Mouse (Mus musculus) kidney, postnatal 36 days (tissue): ENCODE measurements at regions not wholly inside any gene's neighbourhood (a gene's known extent, or its start where the extent isn't known, plus 50 kb on each side); places are given as distances from the start of the nearest gene placed in this dataset.
A peak's percentile ranks its signal among the peaks of the same experiment; 100 is the strongest.

Experiments used
- DNase-seq, 2 experiments: peaks; one replicate each; pipeline ENCODE4 v3.0.0; 2021 to 2022; ENCODE audit warnings: mixed read lengths in 2 of 2

DNA sequence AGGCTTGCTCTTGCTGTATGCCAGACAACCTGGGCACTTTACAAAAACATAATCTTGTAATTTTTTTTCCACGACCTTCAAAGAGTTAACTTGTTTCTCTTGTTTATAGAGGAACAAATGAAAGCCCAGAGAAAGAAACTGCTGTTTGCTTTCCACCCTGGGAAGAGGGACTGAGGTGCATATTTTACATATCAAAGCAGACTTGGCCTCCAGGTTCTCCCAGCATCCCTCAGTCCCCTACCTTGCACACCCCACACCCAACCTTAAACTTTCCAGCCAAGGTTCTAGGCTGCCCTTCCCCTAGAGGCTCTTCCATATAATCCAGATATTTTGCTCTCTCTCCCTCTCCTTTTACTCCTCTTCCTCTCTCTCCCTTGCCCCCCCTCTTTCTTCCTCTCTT is 226.0 kb upstream of the Sall1 start:
- no peak for DNase-seq

DNA sequence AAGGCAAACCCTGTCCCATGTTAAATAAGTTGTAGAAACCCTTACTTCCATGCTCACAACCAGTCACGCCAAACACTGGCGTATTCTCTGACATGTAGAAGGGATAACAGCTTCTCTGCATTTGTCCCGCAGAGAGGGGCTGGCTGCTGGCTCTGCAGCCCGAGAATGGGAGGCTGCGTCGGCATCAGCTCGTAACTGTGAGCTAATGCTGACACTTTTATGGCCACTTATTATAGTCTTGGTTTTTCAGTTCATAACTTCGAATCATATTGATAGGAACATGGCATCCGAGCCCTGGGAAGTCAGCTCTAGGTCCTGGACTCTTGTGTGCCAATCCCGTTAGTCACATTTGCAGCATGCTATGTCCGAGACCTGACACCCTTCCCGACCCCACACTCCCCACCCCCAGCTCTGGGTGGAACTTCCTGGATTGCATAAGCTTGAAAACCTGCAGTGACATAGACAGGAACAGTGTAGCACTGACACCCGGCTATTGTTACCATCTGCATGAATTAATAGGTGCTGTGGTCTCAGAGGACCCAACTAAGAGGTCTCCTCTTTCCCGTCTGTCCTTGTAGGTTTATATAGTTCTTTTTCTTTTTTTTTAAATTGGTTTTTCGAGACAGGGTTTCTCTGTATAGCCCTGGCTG is 217.3 kb upstream of the Sall1 start:
- no peak for DNase-seq

- no peak for DNase-seq
Measured at GRCm38 (mm10) chr8:89259881-89260280, 215.9 kb upstream of the Sall1 start.

DNA sequence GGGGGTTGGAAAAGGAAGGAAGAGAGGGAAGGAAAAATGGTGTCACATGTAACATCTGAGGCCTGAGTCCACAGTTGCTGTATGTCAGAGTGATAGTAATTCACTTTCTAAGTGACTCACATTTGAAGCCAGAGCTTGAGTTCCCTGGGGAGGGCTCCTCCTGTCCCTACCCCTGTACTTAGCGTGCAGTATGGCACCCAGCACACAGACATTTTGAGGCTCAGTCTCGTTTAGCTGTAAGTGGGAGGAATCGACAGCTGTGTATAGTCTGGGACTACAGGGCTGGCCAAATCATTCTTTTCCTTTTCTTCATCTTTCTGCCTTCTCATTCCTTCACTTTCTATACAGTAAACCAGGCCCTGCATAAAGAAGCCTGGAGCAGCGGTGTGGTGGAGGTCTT is 202.4 kb upstream of the Sall1 start:
- no peak for DNase-seq

DNA sequence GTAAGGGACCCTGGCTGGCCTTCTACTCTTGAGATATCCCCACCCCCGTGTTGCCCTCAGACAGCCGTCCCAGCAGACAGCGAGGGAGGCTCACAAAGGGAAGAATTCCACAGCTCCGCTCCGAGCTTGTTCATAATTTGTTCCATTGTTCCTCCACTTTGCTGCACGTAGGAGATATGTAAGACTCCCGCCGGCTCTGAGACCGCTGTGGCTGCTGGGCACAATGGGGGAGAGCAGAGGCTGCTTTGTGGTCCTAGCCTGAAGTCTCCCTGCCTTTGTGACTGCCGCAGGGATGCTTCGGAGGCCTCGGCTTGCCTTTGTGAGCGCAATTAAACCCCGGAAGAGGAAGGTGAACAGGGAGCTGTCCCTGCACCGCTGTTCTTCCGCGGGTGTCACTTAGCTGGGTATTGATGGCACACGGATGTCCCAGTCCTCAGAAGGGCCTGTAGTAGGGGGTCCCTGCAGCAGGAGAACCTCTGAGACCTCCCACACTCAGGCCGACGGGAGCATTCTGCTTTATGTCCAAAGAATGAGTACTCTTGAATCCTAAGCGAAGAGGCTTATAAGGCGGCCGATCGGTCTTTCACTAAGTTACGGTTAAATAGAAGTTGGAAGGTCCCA is 201.3 kb upstream of the Sall1 start:
- no peak for DNase-seq

- DNase-seq = no peak
Measured at GRCm38 (mm10) chr8:89241686-89242085, 197.7 kb upstream of the Sall1 start.

DNA sequence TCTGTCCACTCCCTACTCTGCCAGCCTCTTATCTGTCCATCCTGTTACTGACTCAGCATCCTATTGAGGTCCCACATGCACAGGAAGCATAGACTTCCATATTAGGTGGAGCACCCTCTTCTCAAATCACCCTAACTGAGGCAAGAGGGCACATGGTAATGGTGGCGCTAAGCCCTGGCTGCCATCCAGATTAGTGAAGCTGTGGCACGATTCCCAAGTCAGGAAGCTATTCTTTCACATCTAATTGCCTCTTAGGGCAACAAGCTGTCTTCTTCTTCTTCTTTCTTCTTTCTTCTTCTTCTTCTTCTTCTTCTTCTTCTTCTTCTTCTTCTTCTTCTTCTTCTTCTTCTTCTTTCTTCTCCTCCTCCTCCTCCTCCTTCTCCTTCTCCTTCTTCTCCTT is 195.7 kb upstream of the Sall1 start:
- DNase-seq = peak; percentile 20 to 50

DNA sequence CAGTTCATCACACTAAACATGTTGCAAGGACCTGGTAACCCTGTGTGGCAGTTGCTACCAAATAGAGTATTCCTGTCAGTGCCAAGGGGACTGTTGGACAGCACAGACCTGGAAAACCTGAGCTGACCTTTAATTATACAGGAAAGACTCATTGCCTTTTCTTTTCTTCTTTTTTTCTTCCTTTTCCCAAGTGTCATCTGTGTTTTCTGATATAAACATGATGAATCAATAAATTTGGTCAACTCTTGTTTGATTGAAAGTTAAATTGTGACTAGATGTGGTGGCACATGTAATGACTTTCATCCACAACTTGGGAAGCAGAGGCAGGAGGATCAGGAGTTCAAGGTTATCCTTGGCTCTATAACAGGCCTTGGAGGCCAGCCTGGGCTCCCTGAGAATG is 190.1 kb upstream of the Sall1 start:
- DNase-seq = no peak

DNA sequence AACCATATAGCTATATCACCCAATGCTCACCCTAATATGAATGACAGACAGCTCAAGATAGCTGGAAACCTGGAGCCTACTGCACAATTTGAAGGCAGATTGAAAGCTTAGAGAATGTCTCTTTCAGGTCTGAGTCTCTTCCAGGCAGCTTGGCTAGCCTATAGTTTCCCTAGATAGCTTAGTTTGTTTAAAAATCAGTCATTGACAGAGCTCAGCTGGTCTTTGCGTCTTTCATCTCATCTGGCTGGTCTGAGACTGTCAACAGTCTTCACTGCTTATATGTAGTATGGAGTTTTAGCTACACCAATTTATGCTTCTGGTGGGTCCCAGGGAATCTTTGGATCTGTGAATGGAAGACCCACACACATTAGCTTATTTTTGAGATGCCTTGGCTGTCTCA is 188.4 kb upstream of the Sall1 start:
- no peak for DNase-seq

GRCm38 (mm10) chr8:89229144-89229543 is 185.2 kb upstream of the Sall1 start:
- no peak for DNase-seq

GRCm38 (mm10) chr8:89220870-89221269 is 176.9 kb upstream of the Sall1 start:
- no peak for DNase-seq

DNA sequence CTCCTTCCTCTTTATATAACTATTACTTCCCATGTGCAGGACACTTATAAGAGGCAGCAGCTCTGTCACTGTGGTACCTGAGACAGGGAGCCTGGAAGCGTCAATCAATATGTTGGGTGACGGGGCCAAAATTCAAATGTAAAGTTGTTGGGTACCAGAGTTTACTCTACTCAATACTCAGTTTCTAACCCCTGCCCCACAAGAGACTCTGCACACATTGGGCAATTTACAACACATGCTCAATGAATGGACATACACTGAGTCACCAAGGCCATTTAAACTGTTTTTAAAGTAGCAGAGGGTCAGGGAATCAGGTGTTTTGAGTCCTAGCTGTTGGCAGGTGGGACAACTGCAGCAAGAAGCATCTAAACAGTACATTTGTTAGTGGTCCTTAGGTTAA is 176.4 kb upstream of the Sall1 start:
- DNase-seq = no peak

DNA sequence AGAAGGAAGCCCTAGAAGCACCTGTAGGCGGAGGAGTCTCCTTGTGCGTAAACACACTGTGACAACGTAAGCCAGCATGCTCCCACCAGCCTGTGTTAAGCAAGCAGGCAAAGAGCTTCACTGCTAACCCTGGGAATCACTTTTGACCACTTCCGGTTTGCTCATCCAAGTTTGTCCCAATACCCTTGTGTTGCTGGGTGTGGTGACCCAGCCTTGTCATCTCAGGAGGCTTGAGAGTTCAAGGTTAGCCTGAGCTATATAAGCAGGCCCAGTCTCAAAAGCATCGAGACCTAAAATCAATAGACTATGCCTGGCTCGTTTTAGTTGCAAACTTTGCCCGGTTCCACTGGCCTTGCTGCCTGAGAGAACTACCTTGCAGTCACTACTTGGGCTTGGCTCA is 175.2 kb upstream of the Sall1 start:
- no peak for DNase-seq

DNA sequence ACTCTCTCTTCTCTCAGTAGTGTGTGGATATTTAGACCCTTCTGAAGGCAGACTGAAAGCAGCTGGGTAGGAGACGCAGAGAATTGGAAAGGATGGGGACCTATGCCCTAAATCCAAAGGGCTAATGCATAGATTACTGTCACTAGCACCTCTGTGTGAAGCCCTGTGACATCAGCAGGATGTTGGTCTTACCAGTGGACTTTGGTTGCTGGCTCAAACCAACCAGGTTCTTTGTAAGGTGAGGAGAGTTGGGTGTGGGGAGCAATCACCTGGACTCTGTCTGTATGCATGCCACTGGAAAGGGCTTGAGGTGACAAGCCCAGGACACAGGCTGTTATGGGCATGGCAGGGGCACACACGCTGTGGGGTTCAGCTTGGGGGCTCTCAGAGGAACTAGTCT is 173.7 kb upstream of the Sall1 start:
- DNase-seq = no peak

DNA sequence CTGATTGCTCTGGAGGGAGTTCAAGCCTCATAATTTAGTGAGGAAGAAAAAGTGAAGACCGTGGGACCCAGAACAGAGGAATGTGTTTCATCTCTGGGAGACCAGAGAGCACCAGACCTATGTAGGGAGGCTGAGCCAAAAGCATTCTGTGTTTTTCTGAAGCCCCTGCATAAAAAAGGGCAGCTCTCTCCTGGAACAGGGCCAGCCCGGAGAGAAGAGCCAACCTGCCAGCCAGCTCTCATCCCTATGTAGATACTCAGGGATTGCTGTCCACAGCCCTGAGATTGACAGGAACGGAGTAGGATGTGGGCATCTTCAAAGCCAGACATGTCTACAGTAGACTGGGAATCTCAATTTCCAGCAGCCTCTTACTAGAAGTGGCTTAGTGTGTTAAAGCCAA is 168.0 kb upstream of the Sall1 start:
- DNase-seq = no peak

DNA sequence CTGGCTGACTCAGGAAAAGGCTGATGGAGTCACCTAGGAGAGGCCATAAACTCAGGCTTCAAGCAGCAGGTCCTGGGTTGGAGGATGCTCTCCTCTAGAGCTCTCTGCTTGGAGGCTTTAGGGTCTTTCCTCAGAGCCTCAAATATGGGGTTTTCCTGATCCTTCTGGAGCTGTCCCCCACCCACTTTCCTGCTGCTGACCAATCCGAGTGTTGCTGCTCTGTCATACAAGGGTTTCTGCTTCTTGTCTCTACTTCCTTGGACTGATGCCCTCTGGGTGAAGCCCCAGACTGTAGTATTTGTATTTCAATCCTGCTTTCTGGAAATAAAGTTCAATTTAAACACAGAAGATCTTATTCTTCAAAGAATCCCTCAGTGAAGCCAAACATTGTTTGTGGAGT is 166.7 kb upstream of the Sall1 start:
- no peak for DNase-seq

- DNase-seq = no peak
Measured at GRCm38 (mm10) chr8:89207891-89208290, 163.9 kb upstream of the Sall1 start.

GRCm38 (mm10) chr8:89202484-89203096 is 158.6 kb upstream of the Sall1 start:
- no peak for DNase-seq

GRCm38 (mm10) chr8:89200301-89200700 is 156.3 kb upstream of the Sall1 start:
- DNase-seq = no peak

- no peak for DNase-seq
Measured at GRCm38 (mm10) chr8:89185314-89185713, 141.4 kb upstream of the Sall1 start.

GRCm38 (mm10) chr8:89175631-89176030 is 131.7 kb upstream of the Sall1 start:
- peak in 1 of 2 experiments; percentile 11 for DNase-seq

- no peak for DNase-seq
Measured at GRCm38 (mm10) chr8:89171561-89171960, 127.6 kb upstream of the Sall1 start.

- no peak for DNase-seq
Measured at GRCm38 (mm10) chr8:89169484-89169883, 125.5 kb upstream of the Sall1 start.

- no peak for DNase-seq
Measured at GRCm38 (mm10) chr8:89167026-89167425, 123.1 kb upstream of the Sall1 start.

- no peak for DNase-seq
Measured at GRCm38 (mm10) chr8:89156909-89157308, 112.9 kb upstream of the Sall1 start.
